Mouse (Mus musculus): ENCODE data around the gene Hist1h3h.
"Not testable (repeated sequence)": the region's sequence is repeated elsewhere in the genome, so short reads cannot be mapped to it uniquely, and the experiment has no call there.

GRCm38 (mm10) chr13:21721107-21721756, 3.8 kb downstream of the Hist1h3h start:
- peak; percentile 8; the same call in 1 of the 2 replicates for TF ChIP-seq CTCF (IDR thresholded peaks at IDR 0.05)
- not testable (repeated sequence) for TF ChIP-seq POLR2A (IDR thresholded peaks at IDR 0.05; ENCODE audit: insufficient read depth, low read depth, low read length)
